In genomic region chr10:20724906-20725305, GRCm38 (mm10) we compare ENCODE assay signal across 8 mouse cellular contexts. TPM values are rescaled to one million over a fixed set of nuclear protein-coding genes. Genes with fewer than 3 reads are reported as not detected.
DNase-seq lines count a peak whose midpoint lies in the region; ATAC-seq and TF ChIP-seq lines count a peak whose summit lies in the region.

Pde7b (minus strand) TSS chr10:20725078.

- H3K27ac ChIP-seq in hindbrain, embryonic 11.5 days (ENCODE audit: low read depth, low read length), result no peak within 1 kb of the TSS
- H3K27ac ChIP-seq in lung, embryonic 15.5 days, result peak within 1 kb of the TSS; percentile 56
- no peak within 1 kb of the TSS for H3K27ac ChIP-seq in thymus, adult 2 months (ENCODE audit: control insufficient read depth, insufficient read depth, low read length)

- no peaks in the 10 kb centered on the region for H3K9me3 ChIP-seq in hindbrain, embryonic 11.5 days (ENCODE audit: control insufficient read depth, low read length)
- no peaks in the 10 kb centered on the region for H3K9me3 ChIP-seq in lung, embryonic 15.5 days

- WGBS in hindbrain, embryonic 11.5 days, result 15% methylated on average over 17 of the region's 17 CpGs
- 6% methylated on average over 17 of the region's 17 CpGs for WGBS in lung, embryonic 15.5 days
- WGBS in thymus, adult 2 months, result 5% methylated on average over 17 of the region's 17 CpGs

- no peaks in the 10 kb centered on the region for H3K36me3 ChIP-seq in hindbrain, embryonic 11.5 days (ENCODE audit: control insufficient read depth, insufficient read depth, low read length)
- no peaks in the 10 kb centered on the region for H3K36me3 ChIP-seq in lung, embryonic 15.5 days
- no peaks in the 10 kb centered on the region for H3K36me3 ChIP-seq in thymus, adult 2 months (ENCODE audit: control insufficient read depth, insufficient read depth, low read length)

- DNase-seq in Muller cell, postnatal 12 days (ENCODE audit: inconsistent ontology term), result peak; percentile 77
- DNase-seq in cerebellum, postnatal 36 days, result peak; percentile 54 to 63
- peak; percentile 63 to 70 for DNase-seq in frontal cortex, postnatal 14 days (ENCODE audit: low spot score in 2 of 2)
- DNase-seq in hindbrain, embryonic 11.5 days (ENCODE audit: low spot score), result peak; percentile 74
- peak; percentile 76 for DNase-seq in layer of hippocampus, adult 9-11 months
- DNase-seq in thymus, adult 2 months, result peak; percentile 29

- H3K4me3 ChIP-seq in hindbrain, embryonic 11.5 days (ENCODE audit: low read depth, low read length), result peak within 1 kb of the TSS; percentile 15
- peak within 1 kb of the TSS; percentile 38 for H3K4me3 ChIP-seq in lung, embryonic 15.5 days
- peak within 1 kb of the TSS; percentile 14 for H3K4me3 ChIP-seq in thymus, adult 2 months (ENCODE audit: control insufficient read depth, insufficient read depth, low read length)

- no peaks in the 10 kb centered on the region; the same call in 1 of the 2 replicates for H3K27me3 ChIP-seq in hindbrain, embryonic 11.5 days (ENCODE audit: control insufficient read depth, insufficient read depth, low read length)
- H3K27me3 ChIP-seq in lung, embryonic 15.5 days, result no peaks in the 10 kb centered on the region
- H3K27me3 ChIP-seq in thymus, adult 2 months (ENCODE audit: control insufficient read depth, insufficient read depth, low read length), result no peaks in the 10 kb centered on the region

- H3K4me2 ChIP-seq in hindbrain, embryonic 11.5 days (replicated peaks; ENCODE audit: low read depth, low read length), result peak within 1 kb of the TSS; percentile 32
- H3K4me2 ChIP-seq in lung, embryonic 15.5 days, result peak within 1 kb of the TSS; percentile 59

- TF ChIP-seq CTCF in thymus, adult 2 months (IDR thresholded peaks at IDR 0.05; ENCODE audit: borderline replicate concordance, control insufficient read depth, extremely low read depth, insufficient read depth, low read length, poor library complexity), result no peak

- peak; percentile 89 for ATAC-seq in hindbrain, embryonic 11.5 days (ENCODE audit: low FRiP score)
- peak; percentile 94 for ATAC-seq in lung, embryonic 15.5 days (ENCODE audit: borderline replicate concordance, extremely low read depth, low FRiP score, low TSS enrichment)
- ATAC-seq in neutrophil, adult 5-6 weeks (ENCODE audit: extremely low read depth, insufficient number of reproducible peaks, low FRiP score, poor library complexity, severe bottlenecking), result peak; percentile 87

- TF ChIP-seq POLR2A in thymus, adult 2 months (IDR thresholded peaks at IDR 0.05; ENCODE audit: control insufficient read depth, extremely low read depth, insufficient read depth, low read length, poor library complexity), result no peak

- H3K4me1 ChIP-seq in hindbrain, embryonic 11.5 days (replicated peaks; ENCODE audit: control insufficient read depth, insufficient read depth, low read length), result peaks cover 4% of the 10 kb centered on the region; the same call in 1 of the 2 replicates
- peaks cover 22% of the 10 kb centered on the region for H3K4me1 ChIP-seq in lung, embryonic 15.5 days
- 0 out of 2 replicates have a peak, but pooled peaks cover 5% of the 10 kb centered on the region for H3K4me1 ChIP-seq in thymus, adult 2 months (replicated peaks; ENCODE audit: control insufficient read depth, insufficient read depth, low read length)

- H3K9ac ChIP-seq in hindbrain, embryonic 11.5 days (ENCODE audit: low read depth, low read length), result no peak within 1 kb of the TSS
- H3K9ac ChIP-seq in lung, embryonic 15.5 days, result peak within 1 kb of the TSS; percentile 26; the same call in 1 of the 2 replicates

RNA-seq across cellular contexts. Expression of gene Pde7b, which starts in this region (rescaled TPM):
- polyA plus RNA-seq in hindbrain, embryonic 11.5 days (2014; fragmentation: Nextera tagmentation; extraction: Ambion mirVana), result 2.5 and 3.4 TPM in 2 replicates
- 2.5 and 3.1 TPM in 2 replicates for polyA plus RNA-seq in lung, embryonic 15.5 days (2015; fragmentation: Nextera tagmentation; extraction: Ambion mirVana)
- 8.2 and 13.6 TPM in 2 replicates for total RNA-seq in neutrophil, adult 5-6 weeks (2017)
- polyA plus RNA-seq in thymus, adult 2 months (2012; rRNA removed), result 1.6 and 2.2 TPM in 2 replicates
